Mouse (Mus musculus): ENCODE results near the gene Itgam.

DNA sequence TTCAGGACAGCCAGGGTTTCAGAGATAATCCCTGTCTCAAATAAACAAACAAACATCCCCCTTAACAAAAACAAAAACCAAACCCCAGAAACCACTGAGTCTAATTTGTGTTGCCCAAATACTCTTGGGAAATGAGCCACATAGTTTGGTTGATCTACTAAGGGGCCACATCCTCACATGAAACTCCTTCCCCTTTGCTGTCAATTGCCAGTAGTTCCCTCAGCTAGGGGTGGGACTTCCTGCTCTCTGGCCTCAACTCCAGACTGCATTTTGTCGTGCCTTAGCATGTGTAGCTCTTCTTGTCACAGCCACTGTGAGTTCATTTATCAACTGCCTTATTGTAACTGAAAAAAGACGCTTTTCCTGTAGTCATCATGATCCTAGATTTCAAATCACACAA is 47.9 kb downstream of the Itgam start:
- TF ChIP-seq CTCF (IDR thresholded peaks at IDR 0.05; ENCODE audit: extremely low read depth, insufficient read length, insufficient replicate concordance, low read depth, low read length) (no peak), POLR2A (IDR thresholded peaks at IDR 0.05; ENCODE audit: low read depth, low read length) (no peak)

Measured in small intestine, adult 2 months (tissue).